Mouse (Mus musculus) MEL (cell line): Measurements from ENCODE around the gene Clasrp. TPM values are rescaled to one million over a fixed set of nuclear protein-coding genes. Genes with fewer than 3 reads are reported as not detected.

Experiments
- DNase-seq: peaks from one replicate; pipeline ENCODE4 v3.0.0; 2011; ENCODE audit warnings: low read depth, low spot score
- H3K27ac ChIP-seq: 2 replicates; pipeline ENCODE4 v1.5.1; 2012; ENCODE audit warnings: low read depth, mild to moderate bottlenecking, control low read depth, low read length, moderate library complexity; ENCODE audit not compliant: control insufficient read depth
- H3K27me3 ChIP-seq, 2 experiments: fragments of 150-350 bp in 1 of 2; sonication (generic) in 1 of 2; 2 replicates each; pipeline ENCODE4 v1.6.1; 2012; ENCODE audit warnings: low read length in 2 of 2, mild to moderate bottlenecking in 2 of 2, improper control_type of control experiment in 1 of 2, moderate library complexity in 1 of 2; ENCODE audit not compliant: insufficient read depth in 2 of 2, control insufficient read depth in 1 of 2
- H3K36me3 ChIP-seq, 2 experiments: 2 replicates each; pipeline ENCODE4 v1.6.1; 2012 to 2014; ENCODE audit warnings: low read length in 2 of 2, improper control_type of control experiment in 1 of 2, inconsistent platforms in 1 of 2, mild to moderate bottlenecking in 1 of 2; ENCODE audit not compliant: insufficient read depth in 2 of 2, control insufficient read depth in 1 of 2
- H3K4me1 ChIP-seq, 2 experiments: fragments of 150-350 bp in 1 of 2; sonication (generic) in 1 of 2; 2 replicates each; pipeline ENCODE4 v1.6.1; 2012; ENCODE audit warnings: low read length in 2 of 2, improper control_type of control experiment in 1 of 2, mild to moderate bottlenecking in 1 of 2; ENCODE audit not compliant: insufficient read depth in 2 of 2, control insufficient read depth in 1 of 2
- H3K4me3 ChIP-seq, 2 experiments: fragments of 150-350 bp in 1 of 2; sonication (generic) in 1 of 2; 2 replicates each; pipeline ENCODE4 v1.5.1; 2012; ENCODE audit warnings: low read depth in 2 of 2, low read length in 2 of 2, mild to moderate bottlenecking in 2 of 2, moderate library complexity in 2 of 2, control low read depth in 1 of 2, improper control_type of control experiment in 1 of 2; ENCODE audit not compliant: control insufficient read depth in 1 of 2, insufficient read depth in 1 of 2
- H3K79me2 ChIP-seq: 2 replicates; pipeline ENCODE4 v1.6.1; 2012; ENCODE audit warnings: mild to moderate bottlenecking, low read length, moderate library complexity; ENCODE audit not compliant: control insufficient read depth, poor library complexity, insufficient read depth
- H3K9ac ChIP-seq: 2 replicates; pipeline ENCODE4 v1.6.1; 2012; ENCODE audit warnings: low read depth, mild to moderate bottlenecking, control low read depth, low read length, moderate library complexity; ENCODE audit not compliant: control insufficient read depth, poor library complexity, severe bottlenecking
- H3K9me3 ChIP-seq: fragments of 150-350 bp; sonication (generic); replicated peaks from 2 replicates; pipeline ENCODE4 v1.6.1; 2012; ENCODE audit warnings: mild to moderate bottlenecking, low read length, improper control_type of control experiment, moderate library complexity; ENCODE audit not compliant: insufficient read depth
- CHD1 ChIP-seq: IDR thresholded peaks from 2 replicates; pipeline ENCODE4 v1.6.1; 2012; ENCODE audit warnings: low read depth, mild to moderate bottlenecking, inconsistent platforms, low read length, improper control_type of control experiment
- CTCF ChIP-seq, 3 experiments: IDR thresholded peaks in 2 of 3; conservative IDR thresholded peaks in 1 of 3; 2 replicates each; pipeline ENCODE4 v1.5.1; 2011 to 2012; ENCODE audit warnings: low read length in 3 of 3, low read depth in 2 of 3, mild to moderate bottlenecking in 2 of 3, improper control_type of control experiment in 1 of 3, inconsistent platforms in 1 of 3, mixed read lengths in 1 of 3, moderate library complexity in 1 of 3; ENCODE audit not compliant: control insufficient read depth in 1 of 3, insufficient read depth in 1 of 3, poor library complexity in 1 of 3, severe bottlenecking in 1 of 3
- ELF1 ChIP-seq: IDR thresholded peaks from 2 replicates; pipeline ENCODE4 v1.6.1; 2014; ENCODE audit warnings: low read depth, mild to moderate bottlenecking, inconsistent platforms, low read length, improper control_type of control experiment, moderate library complexity
- ETS1 ChIP-seq: IDR thresholded peaks from 2 replicates; pipeline ENCODE4 v1.6.1; 2012; ENCODE audit warnings: low read depth, mild to moderate bottlenecking, inconsistent platforms, low read length, improper control_type of control experiment, moderate library complexity
- GABPA ChIP-seq: IDR thresholded peaks from 2 replicates; pipeline ENCODE4 v1.6.1; 2012; ENCODE audit warnings: low read depth, mild to moderate bottlenecking, inconsistent platforms, low read length, improper control_type of control experiment, moderate library complexity
- KAT2A ChIP-seq: conservative IDR thresholded peaks from 2 replicates; pipeline ENCODE4 v1.6.1; 2012; ENCODE audit warnings: low read depth, low read length, improper control_type of control experiment, inconsistent platforms
- MAFK ChIP-seq: IDR thresholded peaks from 2 replicates; pipeline ENCODE4 v1.6.1; 2011; ENCODE audit warnings: low read depth, mild to moderate bottlenecking, low read length, improper control_type of control experiment, borderline replicate concordance
- MEF2A ChIP-seq: IDR thresholded peaks from 2 replicates; pipeline ENCODE4 v1.6.1; 2014; ENCODE audit warnings: low read depth, mild to moderate bottlenecking, inconsistent platforms, low read length, improper control_type of control experiment; ENCODE audit not compliant: poor library complexity, insufficient replicate concordance, severe bottlenecking; ENCODE audit errors: extremely low read depth
- MXI1 ChIP-seq: IDR thresholded peaks from 2 replicates; pipeline ENCODE4 v1.6.1; 2011; ENCODE audit warnings: mild to moderate bottlenecking, low read depth, low read length, improper control_type of control experiment
- MYC ChIP-seq: IDR thresholded peaks from 2 replicates; pipeline ENCODE4 v1.6.1; 2011; ENCODE audit warnings: low read depth, mild to moderate bottlenecking, low read length, improper control_type of control experiment, moderate library complexity
- NRF1 ChIP-seq: IDR thresholded peaks from 2 replicates; pipeline ENCODE4 v1.6.1; 2014; ENCODE audit warnings: low read depth, mild to moderate bottlenecking, inconsistent platforms, low read length, improper control_type of control experiment, moderate library complexity; ENCODE audit not compliant: poor library complexity, insufficient read depth, severe bottlenecking
- POLR2AphosphoS2 ChIP-seq: IDR thresholded peaks from 2 replicates; pipeline ENCODE4 v1.6.1; 2011; ENCODE audit warnings: low read length, improper control_type of control experiment
- RAD21 ChIP-seq: IDR thresholded peaks from 2 replicates; pipeline ENCODE4 v1.6.1; 2011; ENCODE audit warnings: mild to moderate bottlenecking, low read depth, low read length, improper control_type of control experiment
- RCOR1 ChIP-seq: IDR thresholded peaks from 2 replicates; pipeline ENCODE4 v1.6.1; 2012; ENCODE audit warnings: low read depth, mild to moderate bottlenecking, inconsistent platforms, low read length, improper control_type of control experiment
- SIN3A ChIP-seq: IDR thresholded peaks from 2 replicates; pipeline ENCODE4 v1.6.1; 2012; ENCODE audit warnings: low read length, improper control_type of control experiment, inconsistent platforms
- SMC3 ChIP-seq: IDR thresholded peaks from 2 replicates; pipeline ENCODE4 v1.6.1; 2011; ENCODE audit warnings: low read depth, low read length, improper control_type of control experiment
- TCF12 ChIP-seq: IDR thresholded peaks from 2 replicates; pipeline ENCODE4 v1.6.1; 2014; ENCODE audit warnings: low read depth, mild to moderate bottlenecking, inconsistent platforms, low read length, improper control_type of control experiment, moderate library complexity
- UBTF ChIP-seq: IDR thresholded peaks from 2 replicates; pipeline ENCODE4 v1.6.1; 2012; ENCODE audit warnings: low read depth, mild to moderate bottlenecking, inconsistent platforms, low read length, improper control_type of control experiment, moderate library complexity, borderline replicate concordance; ENCODE audit not compliant: insufficient read depth
- USF2 ChIP-seq, 2 experiments: IDR thresholded peaks; 2 replicates each; pipeline ENCODE4 v1.6.1; 2011 to 2012; ENCODE audit warnings: improper control_type of control experiment in 2 of 2, low read length in 2 of 2, borderline replicate concordance in 1 of 2, inconsistent platforms in 1 of 2, low read depth in 1 of 2, mild to moderate bottlenecking in 1 of 2; ENCODE audit not compliant: insufficient read depth in 1 of 2
- ZKSCAN1 ChIP-seq: IDR thresholded peaks from 2 replicates; pipeline ENCODE4 v1.6.1; 2012; ENCODE audit warnings: low read depth, mild to moderate bottlenecking, inconsistent platforms, low read length, improper control_type of control experiment, moderate library complexity
- ZMIZ1 ChIP-seq: IDR thresholded peaks from 2 replicates; pipeline ENCODE4 v1.6.1; 2012; ENCODE audit warnings: low read depth, mild to moderate bottlenecking, inconsistent platforms, low read length, improper control_type of control experiment, moderate library complexity
- polyA plus RNA-seq, 2 experiments: library from polyadenylated mRNA; stranded (reverse) in 1 of 2; unstranded in 1 of 2; fragments of >175 nt in 1 of 2; fragments of >200 nt in 1 of 2; gene quantifications; 2 replicates each; pipeline versions ENCODE4 v1.2.1 to v1.2.4; 2012; ENCODE audit warnings: low replicate concordance in 2 of 2, low read depth in 1 of 2; ENCODE audit not compliant: insufficient read length in 2 of 2, insufficient read depth in 1 of 2, missing spikeins in 1 of 2
- total RNA-seq: library from RNA; depleted of rRNA; stranded (reverse); fragments of 300-350 nt; gene quantifications from 2 replicates; pipeline ENCODE4 v1.2.3, GENCODE M21; 2012

Clasrp gene
- total and polyA plus RNA-seq, 3 experiments = 31.1 to 62.2 TPM; not detected in 1

GRCm38 (mm10) chr7:19546007-19546406, 58.3 kb downstream of the Clasrp start:
- H3K9me3 ChIP-seq = no peaks in the 10 kb centered on the region
- H3K79me2 ChIP-seq = peaks cover 41% of the 10 kb centered on the region
- TF ChIP-seq CHD1 (no peak), KAT2A (no peak), ETS1 (no peak), CTCF (IDR thresholded peaks at IDR 0.05 in 2 of 3, conservative IDR thresholded peaks at IDR 0.05 in 1 of 3; ENCODE audit: control insufficient read depth in 1 of 3, insufficient read depth in 1 of 3, low read depth in 2 of 3, low read length in 3 of 3, poor library complexity in 1 of 3, severe bottlenecking in 1 of 3) (no peak), ZKSCAN1 (no peak), ZMIZ1 (no peak), RAD21 (no peak), TCF12 (no peak), SIN3A (no peak), MYC (no peak), NRF1 (no peak), GABPA (no peak), POLR2AphosphoS2 (no peak), ELF1 (no peak), MEF2A (no peak), USF2 (IDR thresholded peaks at IDR 0.05; ENCODE audit: borderline replicate concordance in 1 of 2, insufficient read depth in 1 of 2, low read depth in 1 of 2, low read length in 2 of 2) (no peak), MXI1 (no peak), MAFK (no peak), UBTF (no peak)
- H3K27me3 ChIP-seq = no peaks in the 10 kb centered on the region
- no peaks in the 10 kb centered on the region; a peak in 1 of 4 replicates for H3K36me3 ChIP-seq
- H3K4me3 ChIP-seq = no peak overlapping the region
- no peaks in the 10 kb centered on the region for H3K4me1 ChIP-seq
- H3K27ac ChIP-seq = no peak overlapping the region
- DNase-seq = no peak
- no peak overlapping the region for H3K9ac ChIP-seq

GRCm38 (mm10) chr7:19543584-19543983, 60.7 kb downstream of the Clasrp start:
- 0 out of 2 replicates have a peak, but pooled peaks have one; percentile 31 for TF ChIP-seq SMC3
- TF ChIP-seq CTCF (IDR thresholded peaks at IDR 0.05 in 2 of 3, conservative IDR thresholded peaks at IDR 0.05 in 1 of 3; ENCODE audit: control insufficient read depth in 1 of 3, insufficient read depth in 1 of 3, low read depth in 2 of 3, low read length in 3 of 3, poor library complexity in 1 of 3, severe bottlenecking in 1 of 3) = peak; percentile 51 to 67 (median 53)
- no peak for TF ChIP-seq RCOR1
- Histone ChIP-seq H3K27ac (no peak overlapping the region), H3K9ac (no peak overlapping the region), H3K79me2 (peaks cover 40% of the 10 kb centered on the region), H3K4me1 (no peaks in the 10 kb centered on the region), H3K27me3 (no peaks in the 10 kb centered on the region), H3K36me3 (peaks cover 0 to 2% of the 10 kb centered on the region in 2 experiments; a peak in 1 of 4 replicates), H3K9me3 (no peaks in the 10 kb centered on the region), H3K4me3 (no peak overlapping the region)
- DNase-seq = peak; percentile 33
